Mouse (Mus musculus) myocyte (in vitro differentiated cells): ENCODE results near the gene Shisal2a. TPM values are rescaled to one million over a fixed set of nuclear protein-coding genes. Genes with fewer than 3 reads are reported as not detected.

Experiments
- H3K27me3 ChIP-seq: one replicate; pipeline ENCODE4 v1.6.1; 2011; ENCODE audit not compliant: control insufficient read depth, insufficient read depth, insufficient read length
- H3K36me3 ChIP-seq: one replicate; pipeline ENCODE4 v1.6.1; 2011; ENCODE audit not compliant: control insufficient read depth, insufficient read depth
- H3K4me2 ChIP-seq: one replicate; pipeline ENCODE4 v1.6.1; 2011; ENCODE audit warnings: low read depth, control low read depth
- H3K4me3 ChIP-seq: one replicate; pipeline ENCODE4 v1.5.1; 2011; ENCODE audit warnings: mild to moderate bottlenecking, control low read depth, moderate library complexity
- H3K79me2 ChIP-seq: one replicate; pipeline ENCODE4 v1.6.1; 2011; ENCODE audit not compliant: control insufficient read depth, insufficient read depth
- H3ac ChIP-seq: one replicate; pipeline ENCODE4 v1.6.1; 2011; ENCODE audit not compliant: control insufficient read depth, insufficient read length
- CEBPB ChIP-seq: IDR thresholded peaks from 2 replicates; pipeline ENCODE4 v1.6.1; 2011; ENCODE audit warnings: mild to moderate bottlenecking, moderate library complexity; ENCODE audit not compliant: poor library complexity, insufficient read depth, severe bottlenecking
- E2F4 ChIP-seq: IDR thresholded peaks from one replicate; pipeline ENCODE4 v1.6.1; 2011; ENCODE audit warnings: mild to moderate bottlenecking, control low read depth, moderate library complexity; ENCODE audit not compliant: insufficient read depth
- MAX ChIP-seq: IDR thresholded peaks from one replicate; pipeline ENCODE4 v1.6.1; 2011; ENCODE audit warnings: low read depth, mild to moderate bottlenecking, control low read depth
- MYOD1 ChIP-seq, 3 experiments: IDR thresholded peaks; one replicate each; pipeline ENCODE4 v1.6.1; 2011; ENCODE audit warnings: control low read depth in 2 of 3, low read depth in 2 of 3, mild to moderate bottlenecking in 2 of 3, moderate library complexity in 1 of 3; ENCODE audit not compliant: insufficient read length in 2 of 3, control insufficient read depth in 1 of 3
- MYOG ChIP-seq, 3 experiments: IDR thresholded peaks; one replicate each; pipeline ENCODE4 v1.6.1; 2011; ENCODE audit warnings: control low read depth in 2 of 3, low read depth in 2 of 3, mild to moderate bottlenecking in 2 of 3; ENCODE audit not compliant: insufficient read length in 2 of 3, control insufficient read depth in 1 of 3, insufficient read depth in 1 of 3
- POLR2A ChIP-seq: IDR thresholded peaks from one replicate; pipeline ENCODE4 v1.6.1; 2011; ENCODE audit warnings: low read depth, mild to moderate bottlenecking, control low read depth, moderate library complexity; ENCODE audit not compliant: insufficient read length
- POLR2AphosphoS2 ChIP-seq: IDR thresholded peaks from one replicate; pipeline ENCODE4 v1.6.1; 2011; ENCODE audit warnings: low read depth, control low read depth; ENCODE audit not compliant: insufficient read length
- REST ChIP-seq: IDR thresholded peaks from one replicate; pipeline ENCODE4 v1.6.1; 2011; ENCODE audit warnings: mild to moderate bottlenecking, control low read depth, moderate library complexity; ENCODE audit not compliant: insufficient read depth, insufficient read length
- SRF ChIP-seq: IDR thresholded peaks from one replicate; pipeline ENCODE4 v1.6.1; 2011; ENCODE audit warnings: low read depth; ENCODE audit not compliant: control insufficient read depth, insufficient read length
- TCF12 ChIP-seq: IDR thresholded peaks from one replicate; pipeline ENCODE4 v1.6.1; 2011; ENCODE audit warnings: mild to moderate bottlenecking, control low read depth; ENCODE audit not compliant: poor library complexity, insufficient read depth, severe bottlenecking
- TCF3 ChIP-seq: IDR thresholded peaks from one replicate; pipeline ENCODE4 v1.6.1; 2011; ENCODE audit warnings: low read depth, control low read depth; ENCODE audit not compliant: insufficient read length
- USF1 ChIP-seq: IDR thresholded peaks from one replicate; pipeline ENCODE4 v1.6.1; 2011; ENCODE audit warnings: low read depth, mild to moderate bottlenecking, control low read depth, moderate library complexity
- polyA plus RNA-seq: library from polyadenylated mRNA; unstranded; fragments of >200 nt; fragmentation: generic; extraction: Trizol; gene quantifications from one replicate; pipeline ENCODE4 v1.2.1, GENCODE M21; 2012; ENCODE audit warnings: missing spikeins

Gene Shisal2a
- polyA plus RNA-seq, 1 experiment: 0.40 TPM

GRCm38 (mm10) chr4:108403861-108404635, 20.9 kb upstream of the Shisal2a start:
- no peak overlapping the region for H3K4me2 ChIP-seq
- H3ac ChIP-seq: no peak overlapping the region

GRCm38 (mm10) chr4:108400395-108400794, 17.2 kb upstream of the Shisal2a start:
- Histone ChIP-seq H3K27me3 (no peaks in the 10 kb centered on the region), H3K79me2 (no peaks in the 10 kb centered on the region), H3K4me3 (no peak overlapping the region), H3K4me2 (no peak overlapping the region), H3ac (no peak overlapping the region), H3K36me3 (no peaks in the 10 kb centered on the region)
- no peak for TF ChIP-seq CEBPB
- TF ChIP-seq USF1: no peak
- no peak for TF ChIP-seq MYOD1 (IDR thresholded peaks at IDR 0.05; ENCODE audit: control insufficient read depth in 1 of 3, insufficient read length in 2 of 3, low read depth in 2 of 3)
- no peak for TF ChIP-seq SRF
- TF ChIP-seq E2F4: no peak
- no peak for TF ChIP-seq MAX
- no peak for TF ChIP-seq TCF12
- TF ChIP-seq POLR2AphosphoS2: no peak
- TF ChIP-seq TCF3: no peak
- TF ChIP-seq MYOG (IDR thresholded peaks at IDR 0.05; ENCODE audit: control insufficient read depth in 1 of 3, insufficient read depth in 1 of 3, insufficient read length in 2 of 3, low read depth in 2 of 3): no peak
- TF ChIP-seq REST: no peak
- no peak for TF ChIP-seq POLR2A

More at GRCm38 (mm10) chr4:108403861-108404635, 20.9 kb upstream of the Shisal2a start:
- Histone ChIP-seq H3K27me3 (no peaks in the 10 kb centered on the region), H3K79me2 (no peaks in the 10 kb centered on the region), H3K4me3 (no peak overlapping the region), H3K36me3 (no peaks in the 10 kb centered on the region)
- TF ChIP-seq MAX: no peak
- TF ChIP-seq POLR2AphosphoS2: no peak
- no peak for TF ChIP-seq E2F4
- TF ChIP-seq USF1: no peak
- no peak for TF ChIP-seq POLR2A
- TF ChIP-seq TCF3: no peak
- TF ChIP-seq MYOD1 (IDR thresholded peaks at IDR 0.05; ENCODE audit: control insufficient read depth in 1 of 3, insufficient read length in 2 of 3, low read depth in 2 of 3): no peak
- no peak for TF ChIP-seq MYOG (IDR thresholded peaks at IDR 0.05; ENCODE audit: control insufficient read depth in 1 of 3, insufficient read depth in 1 of 3, insufficient read length in 2 of 3, low read depth in 2 of 3)
- TF ChIP-seq TCF12: no peak
- no peak for TF ChIP-seq SRF

- no peak overlapping the region for H3ac ChIP-seq
- no peak overlapping the region for H3K4me2 ChIP-seq
- H3K4me3 ChIP-seq: no peak overlapping the region
- no peaks in the 10 kb centered on the region for H3K79me2 ChIP-seq
- H3K36me3 ChIP-seq: no peaks in the 10 kb centered on the region
- no peaks in the 10 kb centered on the region for H3K27me3 ChIP-seq
- no peak for TF ChIP-seq MYOD1 (IDR thresholded peaks at IDR 0.05; ENCODE audit: control insufficient read depth in 1 of 3, insufficient read length in 2 of 3, low read depth in 2 of 3)
- TF ChIP-seq USF1: no peak
- no peak for TF ChIP-seq REST
- TF ChIP-seq SRF: no peak
- no peak for TF ChIP-seq MYOG (IDR thresholded peaks at IDR 0.05; ENCODE audit: control insufficient read depth in 1 of 3, insufficient read depth in 1 of 3, insufficient read length in 2 of 3, low read depth in 2 of 3)
- TF ChIP-seq CEBPB: no peak
- TF ChIP-seq POLR2A: no peak
- no peak for TF ChIP-seq MAX
- no peak for TF ChIP-seq TCF12
- TF ChIP-seq TCF3: no peak
- TF ChIP-seq E2F4: no peak
- TF ChIP-seq POLR2AphosphoS2: no peak
These were observed 11.1 kb upstream of the Shisal2a start for GRCm38 (mm10) chr4:108394236-108394635.

- Histone ChIP-seq H3K79me2 (no peaks in the 10 kb centered on the region), H3K27me3 (no peaks in the 10 kb centered on the region), H3ac (no peak overlapping the region), H3K4me3 (no peak overlapping the region), H3K4me2 (no peak overlapping the region), H3K36me3 (no peaks in the 10 kb centered on the region)
- TF ChIP-seq REST (no peak), MYOG (IDR thresholded peaks at IDR 0.05; ENCODE audit: control insufficient read depth in 1 of 3, insufficient read depth in 1 of 3, insufficient read length in 2 of 3, low read depth in 2 of 3) (no peak), POLR2A (no peak), CEBPB (no peak), TCF12 (no peak), MAX (no peak), USF1 (no peak), E2F4 (no peak), MYOD1 (IDR thresholded peaks at IDR 0.05; ENCODE audit: control insufficient read depth in 1 of 3, insufficient read length in 2 of 3, low read depth in 2 of 3) (no peak), TCF3 (no peak), POLR2AphosphoS2 (no peak), SRF (no peak)
These were observed 9.4 kb upstream of the Shisal2a start for GRCm38 (mm10) chr4:108392558-108392957.

GRCm38 (mm10) chr4:108391124-108391523, 8.0 kb upstream of the Shisal2a start:
- Histone ChIP-seq H3K27me3 (no peaks in the 10 kb centered on the region), H3ac (no peak overlapping the region), H3K36me3 (no peaks in the 10 kb centered on the region), H3K79me2 (no peaks in the 10 kb centered on the region), H3K4me3 (no peak overlapping the region), H3K4me2 (no peak overlapping the region)
- peak in 1 of 3 experiments; percentile 38 for TF ChIP-seq MYOD1 (IDR thresholded peaks at IDR 0.05; ENCODE audit: control insufficient read depth in 1 of 3, insufficient read length in 2 of 3, low read depth in 2 of 3)
- peak in 1 of 3 experiments; percentile 4 for TF ChIP-seq MYOG (IDR thresholded peaks at IDR 0.05; ENCODE audit: control insufficient read depth in 1 of 3, insufficient read depth in 1 of 3, insufficient read length in 2 of 3, low read depth in 2 of 3)
- no peak for TF ChIP-seq TCF3
